Mouse (Mus musculus): ENCODE data around the gene Hbb-bh1. TPM values are rescaled to one million over a fixed set of nuclear protein-coding genes. Genes with fewer than 3 reads are reported as not detected.
"Not testable (repeated sequence)": the region's sequence is repeated elsewhere in the genome, so short reads cannot be mapped to it uniquely, and the experiment has no call there.

Gene Hbb-bh1
- polyA plus RNA-seq, 1 experiment: not detected

DNA sequence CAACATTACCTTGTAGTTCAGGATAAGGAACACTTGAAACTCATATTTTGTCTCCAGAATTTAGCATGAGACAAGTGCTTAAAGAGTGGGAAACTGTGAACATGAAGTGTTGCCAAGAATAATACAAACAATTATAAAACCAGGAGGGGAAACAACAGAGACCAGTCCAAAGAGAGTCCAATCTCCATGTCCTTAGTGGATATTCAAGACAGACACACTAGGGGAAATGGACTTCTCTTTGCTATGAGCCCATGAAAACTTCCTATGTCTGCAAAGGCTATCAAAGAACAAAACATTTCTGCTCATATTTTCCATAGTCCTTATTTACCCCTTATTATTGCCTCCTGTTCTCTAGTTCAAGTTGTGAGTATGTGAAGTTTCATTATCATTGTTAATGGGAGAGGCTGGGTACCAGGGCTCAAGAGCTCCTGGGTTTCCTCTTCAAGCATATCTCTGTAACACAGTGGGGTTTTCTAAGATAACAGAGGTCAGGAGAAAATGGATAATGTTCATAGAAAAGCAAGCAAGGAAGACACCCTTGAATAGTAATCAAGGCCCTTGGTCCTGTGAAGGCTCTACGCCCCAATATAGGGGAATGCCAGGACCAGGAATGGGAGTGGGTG, 31.6 kb downstream of the Hbb-bh1 start:
- WGBS: 84% methylated on average over 1 of the region's 1 CpGs
- Histone ChIP-seq H3K4me1 (ENCODE audit: control insufficient read depth, insufficient read depth, low read length) (no peaks in the 10 kb centered on the region), H3K27me3 (replicated peaks; ENCODE audit: control insufficient read depth, insufficient read depth, low read length) (no peaks in the 10 kb centered on the region), H3K27ac (ENCODE audit: insufficient read depth, low read depth, low read length) (no peak overlapping the region), H3K36me3 (ENCODE audit: control insufficient read depth, insufficient read depth, low read length) (no peaks in the 10 kb centered on the region), H3K4me3 (ENCODE audit: insufficient read depth, low read depth, low read length) (no peak overlapping the region)
- no peak for DNase-seq
- TF ChIP-seq POLR2A (IDR thresholded peaks at IDR 0.05; ENCODE audit: low read depth, low read length) (no peak), CTCF (conservative IDR thresholded peaks at IDR 0.05; ENCODE audit: insufficient read depth, insufficient read length, low read depth, low read length) (no peak)

DNA sequence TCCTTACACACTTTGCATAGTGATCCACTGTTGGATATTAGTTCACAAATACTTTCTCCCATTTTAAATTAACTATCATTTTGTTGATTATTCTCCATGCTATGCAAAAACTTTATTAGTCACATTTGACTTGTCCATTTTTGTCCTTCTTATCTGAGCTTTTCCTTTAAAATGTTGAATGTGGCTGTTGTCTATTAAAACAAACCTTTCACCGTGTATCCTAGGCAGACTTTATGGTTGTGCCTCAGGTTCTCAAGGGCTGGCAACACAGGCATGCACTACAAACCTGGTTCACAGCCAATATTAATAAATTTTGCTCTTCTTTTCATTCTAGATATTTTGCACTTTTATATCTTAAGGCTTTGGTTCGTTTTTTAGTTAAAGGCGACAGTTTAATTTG, 32.2 kb downstream of the Hbb-bh1 start:
- Histone ChIP-seq H3K4me3 (ENCODE audit: insufficient read depth, low read depth, low read length) (no peak overlapping the region), H3K36me3 (ENCODE audit: control insufficient read depth, insufficient read depth, low read length) (no peaks in the 10 kb centered on the region), H3K4me1 (ENCODE audit: control insufficient read depth, insufficient read depth, low read length) (no peaks in the 10 kb centered on the region), H3K27me3 (replicated peaks; ENCODE audit: control insufficient read depth, insufficient read depth, low read length) (no peaks in the 10 kb centered on the region), H3K27ac (ENCODE audit: insufficient read depth, low read depth, low read length) (no peak overlapping the region)
- DNase-seq: no peak
- TF ChIP-seq CTCF (conservative IDR thresholded peaks at IDR 0.05; ENCODE audit: insufficient read depth, insufficient read length, low read depth, low read length) (no peak), POLR2A (IDR thresholded peaks at IDR 0.05; ENCODE audit: low read depth, low read length) (no peak)
- 69% methylated on average over 3 of the region's 3 CpGs for WGBS

DNA sequence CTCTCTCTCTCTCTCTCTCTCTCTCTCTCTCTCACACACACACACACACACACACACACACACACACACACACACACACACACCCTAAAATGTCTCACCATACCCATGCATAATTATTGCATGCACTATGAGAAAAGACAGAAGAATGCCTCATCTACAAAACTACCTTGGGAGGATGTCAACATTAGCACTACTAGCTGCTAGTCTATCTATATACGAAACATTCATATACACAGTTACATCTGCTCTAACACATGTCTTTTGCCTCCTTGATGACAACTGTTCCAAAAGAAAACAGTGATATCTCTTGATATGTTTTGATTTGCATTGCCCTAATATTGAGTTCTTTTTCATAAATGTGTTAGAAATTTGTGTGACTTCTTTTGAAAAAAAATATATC, 32.7 kb downstream of the Hbb-bh1 start:
- no peak for DNase-seq
- H3K27me3 ChIP-seq (replicated peaks; ENCODE audit: control insufficient read depth, insufficient read depth, low read length): no peaks in the 10 kb centered on the region
- 81% methylated on average over 1 of the region's 1 CpGs for WGBS
- H3K4me1 ChIP-seq (ENCODE audit: control insufficient read depth, insufficient read depth, low read length): no peaks in the 10 kb centered on the region
- no peak for TF ChIP-seq CTCF (conservative IDR thresholded peaks at IDR 0.05; ENCODE audit: insufficient read depth, insufficient read length, low read depth, low read length)
- no peak for TF ChIP-seq POLR2A (IDR thresholded peaks at IDR 0.05; ENCODE audit: low read depth, low read length)
- H3K4me3 ChIP-seq (ENCODE audit: insufficient read depth, low read depth, low read length): no peak overlapping the region
- H3K27ac ChIP-seq (ENCODE audit: insufficient read depth, low read depth, low read length): no peak overlapping the region
- no peaks in the 10 kb centered on the region for H3K36me3 ChIP-seq (ENCODE audit: control insufficient read depth, insufficient read depth, low read length)

DNA sequence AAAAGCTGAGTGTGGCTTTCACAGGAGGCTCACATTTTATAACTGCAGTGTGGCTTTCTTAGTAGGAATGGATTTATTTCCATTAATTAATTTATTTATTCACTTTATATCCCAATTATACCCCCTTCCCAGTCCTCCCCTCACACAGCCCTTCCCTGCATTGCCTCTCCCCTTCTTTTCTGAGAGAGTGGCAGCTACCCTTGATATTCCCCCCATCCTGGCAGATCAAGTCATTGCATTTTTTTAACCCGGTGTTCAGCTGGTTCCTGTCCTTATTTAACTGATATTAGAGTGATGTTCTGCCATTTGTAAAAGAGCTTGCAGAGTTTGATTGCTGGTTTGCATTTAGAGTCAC, 33.2 kb downstream of the Hbb-bh1 start:
- Histone ChIP-seq H3K4me3 (ENCODE audit: insufficient read depth, low read depth, low read length) (no peak overlapping the region), H3K36me3 (ENCODE audit: control insufficient read depth, insufficient read depth, low read length) (no peaks in the 10 kb centered on the region), H3K4me1 (ENCODE audit: control insufficient read depth, insufficient read depth, low read length) (no peaks in the 10 kb centered on the region), H3K27ac (ENCODE audit: insufficient read depth, low read depth, low read length) (no peak overlapping the region), H3K27me3 (replicated peaks; ENCODE audit: control insufficient read depth, insufficient read depth, low read length) (no peaks in the 10 kb centered on the region)
- WGBS: 58% methylated on average over 1 of the region's 1 CpGs
- no peak for DNase-seq
- TF ChIP-seq CTCF (conservative IDR thresholded peaks at IDR 0.05; ENCODE audit: insufficient read depth, insufficient read length, low read depth, low read length): no peak
- TF ChIP-seq POLR2A (IDR thresholded peaks at IDR 0.05; ENCODE audit: low read depth, low read length): no peak

DNA sequence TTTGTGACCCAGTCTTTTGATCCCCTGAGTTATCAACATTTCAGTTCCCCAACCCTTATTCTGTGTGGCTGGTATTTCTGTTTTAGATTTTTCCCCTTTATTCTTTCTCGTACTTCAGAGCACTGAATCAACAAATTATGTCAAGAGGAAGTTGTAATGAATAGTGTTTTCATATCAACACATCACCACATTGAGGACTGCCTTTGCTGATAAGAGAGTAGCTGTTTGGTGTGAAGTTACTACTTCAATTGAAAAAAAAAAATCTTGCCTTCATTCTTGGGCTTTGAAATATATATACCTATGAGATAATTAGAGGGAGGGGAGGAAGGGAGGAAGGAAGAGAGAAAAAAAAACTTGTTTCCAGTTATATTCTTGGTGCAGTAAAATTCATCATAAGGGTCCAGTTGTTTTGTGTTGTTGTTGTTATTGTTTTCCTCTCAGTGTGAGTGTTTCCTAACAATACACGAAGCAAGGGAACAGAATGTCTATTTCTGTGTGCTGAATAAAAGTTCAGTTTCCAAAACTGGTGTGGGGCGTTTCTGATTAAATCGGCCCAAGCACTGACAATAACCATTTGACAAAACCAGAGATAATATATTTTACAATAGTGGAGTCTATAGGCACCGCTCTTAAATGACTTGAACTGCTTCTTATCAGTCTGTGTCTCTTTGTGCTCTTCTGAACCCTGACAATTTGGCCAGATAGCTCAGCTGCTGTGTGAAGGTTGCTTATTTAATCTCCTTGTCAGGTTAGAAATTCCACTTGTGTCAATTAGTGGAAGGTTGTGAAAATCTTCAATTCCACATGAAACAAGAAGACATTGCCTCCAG, 33.8 kb downstream of the Hbb-bh1 start:
- WGBS: 57% methylated on average over 5 of the region's 5 CpGs
- TF ChIP-seq CTCF (conservative IDR thresholded peaks at IDR 0.05; ENCODE audit: insufficient read depth, insufficient read length, low read depth, low read length) (no peak), POLR2A (IDR thresholded peaks at IDR 0.05; ENCODE audit: low read depth, low read length) (no peak)
- no peak for DNase-seq
- H3K27me3 ChIP-seq (replicated peaks; ENCODE audit: control insufficient read depth, insufficient read depth, low read length): no peaks in the 10 kb centered on the region
- no peaks in the 10 kb centered on the region for H3K4me1 ChIP-seq (ENCODE audit: control insufficient read depth, insufficient read depth, low read length)
- no peak overlapping the region for H3K4me3 ChIP-seq (ENCODE audit: insufficient read depth, low read depth, low read length)
- H3K27ac ChIP-seq (ENCODE audit: insufficient read depth, low read depth, low read length): no peak overlapping the region
- no peaks in the 10 kb centered on the region for H3K36me3 ChIP-seq (ENCODE audit: control insufficient read depth, insufficient read depth, low read length)

DNA sequence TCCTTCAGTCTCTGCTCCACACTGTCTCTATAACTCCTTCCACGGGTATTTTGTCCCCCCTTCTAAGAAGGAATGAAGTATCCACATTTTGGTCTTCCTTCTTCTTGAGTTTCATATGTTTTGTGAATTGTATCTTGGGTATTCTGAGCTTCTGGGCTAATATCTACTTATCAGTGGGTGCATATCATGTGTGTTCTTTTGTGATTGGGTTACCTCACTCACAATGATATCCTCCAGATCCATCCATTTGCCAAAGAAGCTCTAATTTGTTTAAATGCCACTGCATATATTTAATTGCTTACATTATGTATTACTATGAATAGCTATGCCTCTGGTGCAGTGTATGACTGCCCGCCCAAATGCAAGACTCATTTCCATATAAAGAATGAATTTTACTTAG, 34.8 kb downstream of the Hbb-bh1 start:
- WGBS: 63% methylated on average over 2 of the region's 2 CpGs
- not testable (repeated sequence) for H3K27me3 ChIP-seq (replicated peaks; ENCODE audit: control insufficient read depth, insufficient read depth, low read length); H3K27ac ChIP-seq (ENCODE audit: insufficient read depth, low read depth, low read length); H3K4me1 ChIP-seq (ENCODE audit: control insufficient read depth, insufficient read depth, low read length); DNase-seq; H3K4me3 ChIP-seq (ENCODE audit: insufficient read depth, low read depth, low read length); H3K36me3 ChIP-seq (ENCODE audit: control insufficient read depth, insufficient read depth, low read length)

DNA sequence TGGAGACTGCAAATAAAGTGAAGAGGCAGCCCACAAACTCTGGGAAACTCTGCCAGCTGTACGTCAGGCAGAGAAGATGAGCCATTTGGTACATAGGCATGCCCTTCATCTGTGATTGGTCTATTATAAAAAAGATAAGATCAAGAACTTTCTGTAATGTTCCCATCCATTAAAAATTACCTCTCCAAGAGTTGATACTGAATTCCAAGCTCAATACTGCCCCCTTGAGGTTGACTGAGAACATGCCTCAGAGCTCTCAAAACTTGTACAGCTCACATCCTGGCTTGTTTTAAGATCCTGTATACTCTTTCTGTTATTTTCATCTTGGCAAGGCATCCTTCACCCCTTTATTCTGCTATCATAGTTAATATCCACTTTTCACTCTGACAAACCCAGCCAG, 36.1 kb downstream of the Hbb-bh1 start:
- peak; percentile 4 for DNase-seq
- no peaks in the 10 kb centered on the region for H3K36me3 ChIP-seq (ENCODE audit: control insufficient read depth, insufficient read depth, low read length)
- 49% methylated on average over 1 of the region's 1 CpGs for WGBS

More for the DNA sequence above, 36.1 kb downstream of the Hbb-bh1 start:
- Histone ChIP-seq H3K4me1 (ENCODE audit: control insufficient read depth, insufficient read depth, low read length) (no peaks in the 10 kb centered on the region), H3K27ac (ENCODE audit: insufficient read depth, low read depth, low read length) (no peak overlapping the region), H3K27me3 (replicated peaks; ENCODE audit: control insufficient read depth, insufficient read depth, low read length) (no peaks in the 10 kb centered on the region), H3K4me3 (ENCODE audit: insufficient read depth, low read depth, low read length) (no peak overlapping the region)
- TF ChIP-seq POLR2A (IDR thresholded peaks at IDR 0.05; ENCODE audit: low read depth, low read length) (no peak), CTCF (conservative IDR thresholded peaks at IDR 0.05; ENCODE audit: insufficient read depth, insufficient read length, low read depth, low read length) (0 out of 2 replicates have a peak, but pooled peaks have one; percentile 20)
